Mouse (Mus musculus) forebrain, embryonic 11.5 days (tissue): ENCODE measurements around the gene Nup54. TPM values are rescaled to one million over a fixed set of nuclear protein-coding genes. Genes with fewer than 3 reads are reported as not detected.

ENCODE experiments used
- ATAC-seq: fragments of 200-750 bp; cut with Nextera tagmentation; replicated peaks from 2 replicates; pipeline ENCODE4 v1.8.0; 2017; ENCODE audit warnings: moderate TSS enrichment; ENCODE audit not compliant: low FRiP score
- DNase-seq: peaks from one replicate; pipeline ENCODE4 v3.0.0-alpha.2; 2017; ENCODE audit warnings: low spot score
- H3K27ac ChIP-seq: fragments of 300-500 bp; sonication (generic); 2 replicates; pipeline ENCODE4 v1.5.1; 2014; ENCODE audit warnings: low read depth, low read length
- H3K27me3 ChIP-seq: fragments of 300-500 bp; sonication (generic); 2 replicates; pipeline ENCODE4 v1.6.1; 2014; ENCODE audit warnings: mild to moderate bottlenecking, low read length, mixed read lengths; ENCODE audit not compliant: control insufficient read depth, insufficient read depth
- H3K36me3 ChIP-seq: fragments of 300-500 bp; sonication (generic); 2 replicates; pipeline ENCODE4 v1.6.1; 2014; ENCODE audit warnings: mild to moderate bottlenecking, low read length, moderate library complexity, mixed read lengths; ENCODE audit not compliant: control insufficient read depth, insufficient read depth
- H3K4me1 ChIP-seq: fragments of 300-500 bp; sonication (generic); replicated peaks from 2 replicates; pipeline ENCODE4 v1.6.1; 2014; ENCODE audit warnings: low read length, mixed read lengths; ENCODE audit not compliant: control insufficient read depth, insufficient read depth
- H3K4me2 ChIP-seq: fragments of 300-500 bp; sonication (generic); 2 replicates; pipeline ENCODE4 v1.6.1; 2014; ENCODE audit warnings: low read depth, mild to moderate bottlenecking, low read length, moderate library complexity, mixed read lengths; ENCODE audit not compliant: severe bottlenecking
- H3K4me3 ChIP-seq: fragments of 300-500 bp; sonication (generic); 2 replicates; pipeline ENCODE4 v1.5.1; 2014; ENCODE audit warnings: low read depth, low read length
- H3K9ac ChIP-seq: fragments of 300-500 bp; sonication (generic); 2 replicates; pipeline ENCODE4 v1.6.1; 2014; ENCODE audit warnings: low read length
- H3K9me3 ChIP-seq: fragments of 300-500 bp; sonication (generic); 2 replicates; pipeline ENCODE4 v1.6.1; 2016; ENCODE audit warnings: low read length, mixed read lengths; ENCODE audit not compliant: control insufficient read depth
- WGBS: fragments of 180-500 bp; shearing (Covaris S2); extraction: QIAGEN DNeasy Blood & Tissue Kit; methylation state at CpG from one replicate; pipeline ENCODE4 v1.1.7; 2014; 5-methylcytosine and 5-hydroxymethylcytosine counted together
- polyA plus RNA-seq: library from polyadenylated mRNA; unstranded; fragments of >200 nt; fragmentation: Nextera tagmentation; extraction: Ambion mirVana; gene quantifications from 2 replicates; pipeline ENCODE4 v1.2.1, GENCODE M21; 2014

The Nup54 gene
- polyA plus RNA-seq, 1 experiment from 2014 or later, result 65.9 TPM

- H3K4me1 ChIP-seq, result no peaks in the 10 kb centered on the region
- DNase-seq, result no peak
- WGBS, result 84% methylated on average over 9 of the region's 9 CpGs
Observed at GRCm38 (mm10) chr5:92409361-92410155, 25.5 kb downstream of the Nup54 start.

GRCm38 (mm10) chr5:92404400-92404678 is 30.7 kb downstream of the Nup54 start:
- Histone ChIP-seq H3K36me3 (no peaks in the 10 kb centered on the region), H3K4me1 (peaks cover 2% of the 10 kb centered on the region), H3K4me2 (no peak overlapping the region), H3K4me3 (no peak overlapping the region), H3K27me3 (no peaks in the 10 kb centered on the region), H3K27ac (no peak overlapping the region; the same call in 1 of the 2 replicates), H3K9ac (no peak overlapping the region), H3K9me3 (no peaks in the 10 kb centered on the region)
- 33% methylated on average over 2 of the region's 2 CpGs for WGBS
- ATAC-seq (no peak), DNase-seq (no peak)

More at GRCm38 (mm10) chr5:92409361-92410155, 25.5 kb downstream of the Nup54 start:
- Histone ChIP-seq H3K4me2 (no peak overlapping the region), H3K27ac (no peak overlapping the region), H3K4me3 (no peak overlapping the region), H3K27me3 (no peaks in the 10 kb centered on the region), H3K9me3 (no peaks in the 10 kb centered on the region), H3K36me3 (no peaks in the 10 kb centered on the region), H3K9ac (no peak overlapping the region)
- ATAC-seq, result no peak

GRCm38 (mm10) chr5:92403562-92404399 is 31.2 kb downstream of the Nup54 start:
- H3K27ac ChIP-seq, result peak overlapping the region; percentile 3; the same call in 1 of the 2 replicates
- no peak overlapping the region for H3K4me2 ChIP-seq
- WGBS, result 41% methylated on average over 10 of the region's 10 CpGs
- DNase-seq (peak; percentile 69), ATAC-seq (peak; percentile 72)
- no peak overlapping the region for H3K9ac ChIP-seq
- H3K27me3 ChIP-seq, result no peaks in the 10 kb centered on the region
- H3K4me1 ChIP-seq, result peaks cover 2% of the 10 kb centered on the region
- no peak overlapping the region for H3K4me3 ChIP-seq
- H3K36me3 ChIP-seq, result no peaks in the 10 kb centered on the region
- no peaks in the 10 kb centered on the region for H3K9me3 ChIP-seq

GRCm38 (mm10) chr5:92402816-92403215 is 32.2 kb downstream of the Nup54 start:
- 72% methylated on average over 9 of the region's 9 CpGs for WGBS
- Histone ChIP-seq H3K27me3 (no peaks in the 10 kb centered on the region), H3K4me3 (no peak overlapping the region), H3K9ac (no peak overlapping the region), H3K4me2 (no peak overlapping the region), H3K27ac (no peak overlapping the region), H3K36me3 (no peaks in the 10 kb centered on the region), H3K9me3 (no peaks in the 10 kb centered on the region), H3K4me1 (peaks cover 2% of the 10 kb centered on the region)
- no peak for DNase-seq
- no peak for ATAC-seq

- Histone ChIP-seq H3K27ac (no peak overlapping the region), H3K4me1 (no peaks in the 10 kb centered on the region), H3K36me3 (no peaks in the 10 kb centered on the region), H3K4me3 (no peak overlapping the region), H3K4me2 (no peak overlapping the region), H3K27me3 (peaks cover 2% of the 10 kb centered on the region; the same call in 1 of the 2 replicates), H3K9me3 (no peaks in the 10 kb centered on the region), H3K9ac (no peak overlapping the region)
- DNase-seq (peak; percentile 82), ATAC-seq (peak; percentile 88)
- 22% methylated on average over 5 of the region's 5 CpGs for WGBS
Observed at GRCm38 (mm10) chr5:92398153-92398552, 36.9 kb downstream of the Nup54 start.

- no peak overlapping the region for H3K27ac ChIP-seq
- peaks cover 13% of the 10 kb centered on the region; the same call in 1 of the 2 replicates for H3K27me3 ChIP-seq
- H3K9ac ChIP-seq, result no peak overlapping the region
- no peak for ATAC-seq
- no peaks in the 10 kb centered on the region for H3K9me3 ChIP-seq
- no peaks in the 10 kb centered on the region for H3K4me1 ChIP-seq
- WGBS, result 92% methylated on average over 6 of the region's 6 CpGs
- no peak overlapping the region for H3K4me2 ChIP-seq
- DNase-seq, result no peak
- H3K36me3 ChIP-seq, result no peaks in the 10 kb centered on the region
- H3K4me3 ChIP-seq, result no peak overlapping the region
Observed at GRCm38 (mm10) chr5:92396476-92396875, 38.5 kb downstream of the Nup54 start.

GRCm38 (mm10) chr5:92395764-92396163 is 39.3 kb downstream of the Nup54 start:
- Histone ChIP-seq H3K9me3 (no peaks in the 10 kb centered on the region), H3K4me3 (no peak overlapping the region), H3K27me3 (peaks cover 13% of the 10 kb centered on the region; the same call in 1 of the 2 replicates), H3K4me1 (no peaks in the 10 kb centered on the region), H3K27ac (no peak overlapping the region), H3K4me2 (no peak overlapping the region), H3K9ac (no peak overlapping the region), H3K36me3 (no peaks in the 10 kb centered on the region)
- ATAC-seq (no peak), DNase-seq (no peak)
- 88% methylated on average over 3 of the region's 3 CpGs for WGBS

- Histone ChIP-seq H3K9ac (no peak overlapping the region), H3K4me2 (no peak overlapping the region), H3K4me3 (no peak overlapping the region), H3K27me3 (peaks cover 15% of the 10 kb centered on the region; the same call in 1 of the 2 replicates), H3K9me3 (no peaks in the 10 kb centered on the region), H3K36me3 (no peaks in the 10 kb centered on the region), H3K27ac (no peak overlapping the region), H3K4me1 (no peaks in the 10 kb centered on the region)
- ATAC-seq (no peak), DNase-seq (no peak)
- 68% methylated on average over 10 of the region's 10 CpGs for WGBS
Observed at GRCm38 (mm10) chr5:92393863-92394262, 41.2 kb downstream of the Nup54 start.
